Mouse (Mus musculus): ENCODE measurements around the gene Nrxn2.

Gene Nrxn2

DNA sequence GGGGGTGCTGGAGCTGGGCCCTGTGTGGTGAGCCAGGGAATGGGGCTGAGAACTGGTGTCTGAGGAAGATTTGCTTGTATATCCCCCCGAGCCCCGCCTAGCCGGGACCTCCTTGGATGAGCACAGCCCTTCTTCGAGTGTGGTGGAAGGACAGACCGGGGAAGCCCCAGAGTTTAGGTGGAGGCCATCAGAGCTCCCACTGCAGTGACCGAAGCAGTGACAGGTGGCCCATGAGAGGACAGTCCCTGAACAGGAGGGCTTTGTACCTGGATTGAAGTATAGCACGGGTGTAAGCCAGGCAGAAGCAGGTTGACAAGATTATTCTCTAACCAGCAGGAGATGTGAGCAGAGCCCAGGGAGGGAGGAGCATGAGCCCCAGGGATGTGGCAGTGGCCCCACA lies 31.3 kb downstream of the Nrxn2 start:
- in situ Hi-C loops (cut with MboI, MseI), result no loop called here

DNA sequence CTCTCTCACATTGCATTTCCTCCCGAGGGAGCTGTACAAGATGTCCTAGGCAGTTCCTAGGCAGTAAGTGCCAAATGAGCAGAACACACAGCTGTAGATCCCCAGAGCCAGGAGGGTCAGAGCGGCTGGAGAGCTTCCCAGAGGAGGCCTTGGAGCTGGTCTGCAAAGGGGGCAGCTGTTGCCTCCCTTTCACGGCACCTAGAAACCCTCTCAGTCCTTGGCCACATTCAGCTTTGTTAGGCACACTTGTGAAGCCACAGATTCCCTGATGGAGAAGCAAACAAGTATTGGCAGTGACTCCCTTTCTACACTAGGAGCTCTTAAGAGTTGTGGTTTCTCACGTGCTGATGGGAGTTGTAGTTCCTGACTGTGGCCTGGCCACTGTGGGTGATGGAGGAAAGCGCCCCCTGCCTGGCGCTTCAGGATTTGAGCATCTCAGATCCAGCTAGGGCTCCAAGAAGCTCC lies 33.5 kb downstream of the Nrxn2 start:
- in situ Hi-C loops (cut with MboI, MseI), result no loop called here

DNA sequence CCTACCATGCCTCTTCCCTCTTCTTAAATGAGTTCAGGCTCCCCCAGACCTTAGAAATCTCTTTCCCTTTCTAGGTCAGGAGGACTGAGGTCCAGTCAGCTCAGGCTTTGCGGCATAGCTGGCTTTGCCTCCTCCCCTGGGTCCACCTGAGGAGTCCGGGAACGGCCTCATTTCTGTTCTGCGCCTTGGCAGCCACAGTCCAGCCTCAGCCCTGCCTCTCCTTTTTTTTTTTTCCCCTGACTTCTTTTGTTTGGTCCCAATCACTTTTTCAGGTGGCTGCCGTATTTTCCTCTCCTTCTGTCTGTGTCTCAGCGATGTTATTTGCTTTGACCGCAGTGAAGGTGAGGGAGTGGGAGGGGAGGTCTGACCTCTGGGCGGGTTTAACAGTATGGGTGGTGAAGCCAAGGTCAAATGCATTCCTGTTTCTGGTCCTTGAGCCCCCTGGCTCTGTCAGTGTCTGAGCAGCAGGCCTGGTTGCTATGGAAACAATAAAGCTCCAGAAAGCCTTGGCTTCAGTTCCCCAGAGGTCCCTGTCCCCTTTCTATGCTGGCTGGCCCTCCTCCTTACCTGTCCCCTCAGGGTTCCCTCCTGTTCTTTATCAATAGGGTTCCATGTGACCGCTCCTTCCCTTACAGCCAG lies 34.3 kb downstream of the Nrxn2 start:
- in situ Hi-C loops (cut with MboI, MseI), result no loop called here

DNA sequence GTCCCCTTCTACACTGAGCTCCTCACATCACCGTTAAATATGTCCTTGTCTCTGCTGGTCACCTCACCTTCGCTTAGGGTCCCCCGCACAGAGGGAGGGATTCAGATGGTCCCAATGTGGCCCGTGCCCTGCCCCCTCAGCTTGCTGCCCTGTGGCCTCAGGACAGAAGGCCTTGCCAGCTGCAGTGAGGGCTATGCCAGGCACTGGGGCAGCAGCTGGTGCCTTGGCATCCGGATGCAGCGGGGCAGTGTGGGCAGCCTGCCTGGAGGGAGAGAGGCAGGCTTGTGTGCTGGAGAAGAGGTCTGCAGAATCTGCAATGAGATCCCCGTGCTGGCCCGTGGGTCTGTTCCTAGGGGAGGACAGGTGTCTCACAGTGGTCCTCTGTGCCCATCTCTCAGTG lies 34.8 kb downstream of the Nrxn2 start:
- in situ Hi-C loops (cut with MboI, MseI), result no loop called here

DNA sequence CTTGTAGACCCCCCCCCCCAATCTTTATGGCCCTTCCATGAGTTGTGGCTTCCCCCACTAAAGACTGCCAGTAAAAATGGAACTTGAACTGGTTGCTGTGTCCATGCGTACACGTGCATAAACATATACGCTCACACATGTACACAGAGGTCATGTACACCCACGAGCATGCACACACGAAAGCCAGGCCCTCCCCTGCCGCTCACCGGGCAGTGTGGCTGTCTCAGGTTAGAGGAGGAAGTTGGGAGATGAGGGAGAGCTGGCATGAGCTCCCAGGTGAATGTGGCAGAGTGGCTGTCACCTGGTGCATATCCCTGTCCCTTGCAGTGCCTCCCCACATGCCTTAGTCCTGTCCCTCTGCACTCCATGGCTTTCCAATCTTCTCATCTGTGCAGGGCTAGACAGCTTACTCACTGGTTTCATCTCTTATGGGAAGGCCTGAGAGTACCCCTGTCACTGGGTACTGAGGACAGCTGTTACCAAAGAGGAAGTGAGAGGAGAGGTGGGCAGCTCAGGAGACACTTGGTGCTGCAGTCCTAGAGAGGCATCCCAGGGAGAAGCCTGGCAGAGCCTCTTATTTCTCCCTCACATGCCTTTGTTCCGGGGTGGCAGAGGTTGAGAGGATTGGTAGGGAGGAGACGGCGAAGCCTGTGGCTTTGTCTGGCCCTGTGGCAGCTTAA lies 35.6 kb downstream of the Nrxn2 start:
- in situ Hi-C loops (cut with MboI, MseI), result no loop called here

DNA sequence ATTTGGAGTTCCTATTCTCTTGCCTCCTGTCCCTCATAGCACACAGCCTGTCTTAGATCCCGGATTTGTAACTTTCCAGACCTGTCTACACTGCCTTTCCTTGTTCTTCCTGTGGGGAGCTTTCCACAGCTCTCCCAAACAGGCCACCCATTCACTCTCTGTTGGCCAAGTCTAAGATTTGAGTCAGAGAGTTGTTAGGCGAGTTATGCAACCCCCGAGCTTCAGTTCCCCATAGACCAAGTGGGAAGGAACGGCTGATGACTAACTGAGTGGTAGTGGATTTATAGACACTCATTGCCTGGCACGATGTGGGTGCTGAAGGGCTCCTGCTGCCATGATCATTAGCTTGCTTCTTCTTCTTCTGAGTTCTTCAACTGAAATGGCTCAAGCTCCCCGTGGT lies 41.0 kb downstream of the Nrxn2 start:
- in situ Hi-C loops (cut with MboI, MseI), result no loop called here

- in situ Hi-C loops (cut with MboI, MseI), result no loop called here
These were observed 44.3 kb downstream of the Nrxn2 start for GRCm38 (mm10) chr19:6462841-6463240.

- in situ Hi-C loops (cut with MboI, MseI), result no loop called here
These were observed 46.0 kb downstream of the Nrxn2 start for GRCm38 (mm10) chr19:6464306-6465071.

DNA sequence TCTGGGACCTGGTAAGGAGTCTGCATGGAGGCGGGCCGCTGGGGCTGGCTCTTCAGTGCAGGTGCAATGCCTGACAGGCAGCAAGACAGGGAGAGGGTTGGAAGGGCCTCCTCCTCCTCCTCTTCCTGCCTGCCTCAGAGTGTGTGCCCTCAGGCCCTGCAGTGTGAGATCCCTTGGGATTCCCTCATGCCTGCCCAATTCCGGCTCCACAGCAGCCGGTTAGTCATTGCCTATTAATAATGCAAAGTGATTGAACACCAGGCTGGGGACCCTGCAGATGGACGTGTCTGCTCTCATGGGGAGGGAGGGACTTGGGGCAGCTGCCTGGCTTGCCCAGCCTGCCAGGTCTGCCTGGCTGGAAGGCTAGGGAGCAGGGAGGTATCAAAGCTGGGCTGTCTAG lies 46.6 kb downstream of the Nrxn2 start:
- in situ Hi-C loops (cut with MboI, MseI), result no loop called here

GRCm38 (mm10) chr19:6466945-6467344 lies 48.4 kb downstream of the Nrxn2 start:
- in situ Hi-C loops (cut with MboI, MseI), result no loop called here

DNA sequence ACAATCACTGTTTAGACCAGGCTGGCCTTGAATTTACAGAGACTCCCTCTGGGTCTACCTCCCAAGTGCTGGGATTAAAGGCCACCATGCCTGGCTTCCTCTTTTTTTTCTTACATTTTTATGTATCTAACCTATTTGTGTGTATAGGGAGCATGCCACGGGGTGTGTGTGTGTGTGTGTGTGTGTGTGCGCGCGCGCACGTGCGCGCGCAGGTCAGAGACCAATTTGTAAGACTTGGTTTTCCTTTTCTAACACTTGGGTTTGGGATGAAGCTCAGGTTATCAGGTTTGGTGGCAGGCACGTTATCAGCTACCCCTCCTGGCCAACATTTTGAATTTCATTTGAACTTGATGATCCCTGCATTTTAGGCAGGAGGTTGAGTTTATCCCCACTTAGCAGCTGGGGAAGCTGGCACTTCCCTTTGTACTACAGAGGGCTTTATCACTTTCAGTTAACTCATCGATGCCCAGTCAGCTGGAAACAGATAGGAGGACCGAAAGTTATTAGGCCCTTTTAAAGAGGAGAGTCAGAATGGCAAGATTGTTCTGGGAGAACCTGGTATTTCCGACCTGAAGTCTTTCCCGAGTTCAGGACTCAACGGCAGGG lies 48.9 kb downstream of the Nrxn2 start:
- in situ Hi-C loops (cut with MboI, MseI), result no loop called here

DNA sequence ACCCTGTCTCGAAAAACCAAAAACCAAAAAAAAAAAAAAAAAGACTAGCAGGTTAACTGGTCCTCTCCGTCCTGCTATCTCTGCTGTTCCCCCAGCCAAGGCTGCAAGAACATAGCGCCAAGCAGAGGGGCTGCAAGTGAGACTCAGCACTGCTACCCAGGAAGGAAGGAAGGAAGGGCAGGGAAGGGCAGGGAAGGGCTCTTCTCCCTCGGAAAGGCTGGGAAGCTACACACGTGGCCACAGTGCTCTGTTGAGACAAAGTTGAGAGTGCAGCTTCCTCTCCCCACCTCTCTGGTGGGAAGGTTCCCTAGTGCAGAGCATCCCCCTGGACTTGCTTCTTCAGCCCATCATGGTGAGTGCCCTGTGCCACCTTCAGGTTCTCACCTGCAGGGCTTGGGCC lies 53.1 kb downstream of the Nrxn2 start:
- in situ Hi-C loops (cut with MboI, MseI), result no loop called here

GRCm38 (mm10) chr19:6472821-6473220 lies 54.3 kb downstream of the Nrxn2 start:
- in situ Hi-C loops (cut with MboI, MseI), result no loop called here

DNA sequence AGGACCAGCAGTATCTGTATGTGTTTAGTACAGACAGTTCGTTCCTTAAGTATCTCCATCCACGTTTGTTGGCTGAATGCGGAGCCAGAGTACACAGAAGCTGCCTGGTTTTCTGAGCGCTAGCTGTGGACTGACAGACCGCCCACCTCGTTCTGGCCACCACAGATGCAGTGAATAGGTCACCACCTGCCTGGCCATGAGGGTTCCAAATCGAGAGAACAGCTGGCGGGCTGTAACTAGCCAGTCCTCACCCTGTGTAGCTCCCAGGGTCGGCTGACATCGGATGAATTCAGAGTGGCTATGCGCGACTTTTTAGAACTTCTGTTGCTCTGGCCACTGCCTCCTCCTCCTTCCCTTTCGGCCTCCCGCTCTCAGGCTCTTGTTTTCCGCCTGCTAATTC lies 56.2 kb downstream of the Nrxn2 start:
- in situ Hi-C loops (cut with MboI, MseI), result no loop called here

- in situ Hi-C loops (cut with MboI, MseI), result no loop called here
These were observed 56.6 kb downstream of the Nrxn2 start for GRCm38 (mm10) chr19:6475129-6475528.

DNA sequence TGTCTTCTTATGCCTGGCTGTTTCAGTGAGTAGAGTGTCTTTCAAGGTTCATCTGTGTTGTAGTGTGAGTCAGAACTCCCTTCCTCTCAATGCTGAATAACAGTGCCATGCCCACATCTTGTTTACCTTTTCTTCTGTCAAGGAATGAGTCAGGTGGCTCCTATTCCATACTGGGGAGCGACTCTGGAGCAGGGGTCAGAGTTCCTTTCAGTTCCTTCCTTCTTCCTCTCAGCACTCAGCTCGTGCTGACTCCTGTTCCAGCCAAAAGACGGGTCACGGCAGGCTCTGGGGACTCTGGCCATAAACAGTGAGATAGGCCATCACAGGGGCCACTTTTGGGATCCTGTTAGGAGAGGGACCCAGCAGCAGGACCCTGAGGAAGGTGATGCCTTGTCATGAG lies 58.5 kb downstream of the Nrxn2 start:
- in situ Hi-C loops (cut with MboI, MseI), result no loop called here

GRCm38 (mm10) chr19:6478566-6478965 lies 60.0 kb downstream of the Nrxn2 start:
- in situ Hi-C loops (cut with MboI, MseI), result no loop called here

DNA sequence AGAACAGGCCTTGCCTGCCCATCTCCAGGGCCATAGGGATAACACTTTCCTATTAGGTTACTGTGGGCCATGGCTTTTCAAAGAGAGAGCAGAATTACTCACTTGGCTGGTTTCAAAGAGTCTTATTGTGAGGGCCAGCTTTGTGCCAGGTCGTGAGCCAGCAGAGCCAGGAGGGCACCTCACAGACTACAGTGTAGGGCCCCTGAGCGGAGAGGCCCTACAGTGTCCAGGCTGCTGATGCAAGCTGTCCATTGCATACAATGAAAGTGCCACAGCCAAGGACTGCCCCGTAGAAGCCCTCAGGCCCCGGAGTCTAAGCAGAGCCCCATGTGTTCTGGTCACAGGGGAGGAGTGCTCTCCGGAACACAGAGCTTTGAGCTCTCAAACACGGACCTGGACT lies 64.4 kb downstream of the Nrxn2 start:
- in situ Hi-C loops (cut with MboI, MseI), result no loop called here

DNA sequence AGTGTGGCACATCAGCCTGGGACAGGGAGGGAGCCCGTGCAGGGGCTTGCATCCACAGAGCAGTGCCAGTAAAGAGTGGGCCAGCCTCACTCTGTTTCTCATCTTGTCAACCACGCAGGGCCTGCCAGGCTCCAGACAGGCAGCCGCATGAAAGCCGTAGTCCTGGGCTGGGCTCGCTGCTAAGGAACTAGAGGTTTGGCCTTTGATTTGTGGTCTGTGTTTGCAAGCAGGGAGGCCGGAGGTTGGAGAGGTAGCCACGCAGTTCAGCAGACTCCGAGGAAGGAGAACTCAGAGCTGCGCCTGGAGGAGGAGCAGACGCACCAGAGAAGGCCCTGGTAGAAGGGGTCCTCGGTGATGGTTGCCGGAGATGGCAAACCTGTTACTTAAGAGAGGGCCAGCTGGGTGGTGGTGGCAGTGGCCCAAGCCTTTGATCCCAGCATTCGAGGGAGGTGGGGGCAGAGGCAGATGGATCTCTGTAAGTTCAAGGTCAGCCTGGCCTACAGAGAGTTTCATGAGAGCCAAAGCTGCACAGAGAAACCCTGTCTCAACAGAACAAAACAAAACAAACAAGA lies 66.6 kb downstream of the Nrxn2 start:
- in situ Hi-C loops (cut with MboI, MseI), result no loop called here

- in situ Hi-C loops (cut with MboI, MseI), result no loop called here
These were observed 70.5 kb downstream of the Nrxn2 start for GRCm38 (mm10) chr19:6489030-6489429.

DNA sequence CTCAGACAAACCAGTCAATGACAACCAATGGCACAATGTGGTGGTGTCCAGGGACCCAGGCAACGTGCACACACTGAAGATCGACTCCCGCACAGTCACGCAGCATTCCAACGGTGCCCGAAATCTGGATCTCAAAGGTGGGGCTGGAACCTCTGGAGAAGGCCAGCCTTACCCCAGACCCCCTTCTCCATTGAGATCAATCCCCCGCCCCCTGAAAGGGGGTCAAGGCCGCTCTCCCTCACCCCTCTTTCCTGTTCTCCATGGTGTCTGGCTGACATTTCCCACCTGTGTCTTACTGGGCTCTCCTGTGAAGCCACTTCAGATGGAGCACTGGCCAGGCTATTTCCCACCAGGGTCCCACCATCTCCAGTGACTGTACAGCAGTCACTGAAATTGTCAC lies 73.0 kb downstream of the Nrxn2 start:
- in situ Hi-C loops (cut with MboI, MseI), result loop anchor here (5.0 to 10.0 kb wide), 3 partner anchors 86 to 323 kb away; no protein-coding TSS in a partner anchor

DNA sequence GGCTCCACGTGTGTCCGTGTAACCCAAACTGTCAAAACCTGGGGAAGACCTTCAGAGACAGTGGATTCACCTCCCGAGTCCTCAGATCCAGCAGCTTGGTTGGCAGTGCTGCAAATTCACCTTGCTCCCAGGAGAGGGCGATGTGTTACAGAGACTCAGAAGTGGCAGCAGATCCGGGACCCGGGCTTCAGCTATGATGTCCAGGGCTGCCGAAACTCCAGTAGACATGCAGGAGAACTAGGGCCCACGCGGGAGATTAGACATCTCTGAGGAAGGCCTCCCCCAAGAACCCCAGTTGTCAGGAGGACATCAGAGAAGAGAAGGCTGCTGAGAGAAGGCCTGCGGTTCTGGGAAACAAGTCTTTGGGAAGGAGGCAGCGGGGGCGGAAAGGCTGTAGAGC lies 73.6 kb downstream of the Nrxn2 start:
- in situ Hi-C loops (cut with MboI, MseI), result loop anchor here (5.0 to 10.0 kb wide), 3 partner anchors 85 to 323 kb away; no protein-coding TSS in a partner anchor
